Mouse (Mus musculus): ENCODE measurements around the gene Zfyve27. TPM values are rescaled to one million over a fixed set of nuclear protein-coding genes. Genes with fewer than 3 reads are reported as not detected.

Zfyve27 gene
- polyA plus RNA-seq, 1 experiment = 49.5 TPM

- no peaks in the 10 kb centered on the region for H3K27me3 ChIP-seq (ENCODE audit: control insufficient read depth, insufficient read depth, low read length)
- no peak for DNase-seq (ENCODE audit: low read depth in 1 of 2, low spot score in 2 of 2)
- no peak overlapping the region for H3K4me3 ChIP-seq (ENCODE audit: extremely low read depth, insufficient read depth, insufficient read length)
- 91% methylated on average over 6 of the region's 6 CpGs for WGBS
- peaks cover 8% of the 10 kb centered on the region; the same call in 1 of the 2 replicates for H3K4me1 ChIP-seq (ENCODE audit: control insufficient read depth, insufficient read depth, insufficient read length)
- TF ChIP-seq POLR2A (IDR thresholded peaks at IDR 0.05; ENCODE audit: low read depth, low read length) = no peak
- TF ChIP-seq CTCF (IDR thresholded peaks at IDR 0.05; ENCODE audit: extremely low read depth, insufficient read depth, insufficient read length, insufficient replicate concordance) = no peak
- no peak overlapping the region for H3K27ac ChIP-seq (ENCODE audit: insufficient read depth, low read length)
- H3K36me3 ChIP-seq (ENCODE audit: control insufficient read depth, insufficient read depth, low read length) = peaks cover 6% of the 10 kb centered on the region
These were observed 37.5 kb upstream of the Zfyve27 start for GRCm38 (mm10) chr19:42126219-42126605.

GRCm38 (mm10) chr19:42127024-42127423, 36.7 kb upstream of the Zfyve27 start:
- H3K27ac ChIP-seq (ENCODE audit: insufficient read depth, low read length) = no peak overlapping the region
- whole genome bisulfite sequencing = 95% methylated on average over 5 of the region's 5 CpGs
- no peak overlapping the region for H3K4me3 ChIP-seq (ENCODE audit: extremely low read depth, insufficient read depth, insufficient read length)
- H3K4me1 ChIP-seq (ENCODE audit: control insufficient read depth, insufficient read depth, insufficient read length) = peaks cover 8% of the 10 kb centered on the region; the same call in 1 of the 2 replicates
- no peak for DNase-seq (ENCODE audit: low read depth in 1 of 2, low spot score in 2 of 2)
- H3K27me3 ChIP-seq (ENCODE audit: control insufficient read depth, insufficient read depth, low read length) = no peaks in the 10 kb centered on the region
- TF ChIP-seq POLR2A (IDR thresholded peaks at IDR 0.05; ENCODE audit: low read depth, low read length) = no peak
- TF ChIP-seq CTCF (IDR thresholded peaks at IDR 0.05; ENCODE audit: extremely low read depth, insufficient read depth, insufficient read length, insufficient replicate concordance) = no peak
- 0 out of 2 replicates have a peak, but pooled peaks cover 2% of the 10 kb centered on the region for H3K36me3 ChIP-seq (ENCODE audit: control insufficient read depth, insufficient read depth, low read length)

- DNase-seq (ENCODE audit: low read depth in 1 of 2, low spot score in 2 of 2) = no peak
- peaks cover 8% of the 10 kb centered on the region; the same call in 1 of the 2 replicates for H3K4me1 ChIP-seq (ENCODE audit: control insufficient read depth, insufficient read depth, insufficient read length)
- peak overlapping the region; percentile 76 for H3K27ac ChIP-seq (ENCODE audit: insufficient read depth, low read length)
These were observed 35.6 kb upstream of the Zfyve27 start for GRCm38 (mm10) chr19:42128052-42128740.

GRCm38 (mm10) chr19:42128787-42129508, 34.8 kb upstream of the Zfyve27 start, which contains the start of gene Avpi1:
Gene Avpi1, minus strand, starts transcription at chr19:42129059.
- no peaks in the 10 kb centered on the region for H3K36me3 ChIP-seq (ENCODE audit: control insufficient read depth, insufficient read depth, low read length)
- H3K4me3 ChIP-seq (ENCODE audit: extremely low read depth, insufficient read depth, insufficient read length) = peak within 1 kb of the TSS; percentile 71
- DNase-seq (ENCODE audit: low read depth in 1 of 2, low spot score in 2 of 2) = peak; percentile 77 to 86
- H3K27ac ChIP-seq (ENCODE audit: insufficient read depth, low read length) = peak within 1 kb of the TSS; percentile 76
- WGBS = under 1% methylated on average over 53 of the region's 54 CpGs
- peaks cover 8% of the 10 kb centered on the region; the same call in 1 of the 2 replicates for H3K4me1 ChIP-seq (ENCODE audit: control insufficient read depth, insufficient read depth, insufficient read length)
- no peak for TF ChIP-seq POLR2A (IDR thresholded peaks at IDR 0.05; ENCODE audit: low read depth, low read length)
- no peak for TF ChIP-seq CTCF (IDR thresholded peaks at IDR 0.05; ENCODE audit: extremely low read depth, insufficient read depth, insufficient read length, insufficient replicate concordance)
- H3K27me3 ChIP-seq (ENCODE audit: control insufficient read depth, insufficient read depth, low read length) = no peaks in the 10 kb centered on the region

More at GRCm38 (mm10) chr19:42128052-42128740, 35.6 kb upstream of the Zfyve27 start:
- H3K4me3 ChIP-seq (ENCODE audit: extremely low read depth, insufficient read depth, insufficient read length) = peak overlapping the region; percentile 71
- no peaks in the 10 kb centered on the region for H3K36me3 ChIP-seq (ENCODE audit: control insufficient read depth, insufficient read depth, low read length)
- TF ChIP-seq CTCF (IDR thresholded peaks at IDR 0.05; ENCODE audit: extremely low read depth, insufficient read depth, insufficient read length, insufficient replicate concordance) = no peak
- TF ChIP-seq POLR2A (IDR thresholded peaks at IDR 0.05; ENCODE audit: low read depth, low read length) = no peak
- H3K27me3 ChIP-seq (ENCODE audit: control insufficient read depth, insufficient read depth, low read length) = no peaks in the 10 kb centered on the region
- 11% methylated on average over 23 of the region's 23 CpGs for WGBS

GRCm38 (mm10) chr19:42129509-42130293, 34.0 kb upstream of the Zfyve27 start:
- H3K27me3 ChIP-seq (ENCODE audit: control insufficient read depth, insufficient read depth, low read length) = no peaks in the 10 kb centered on the region
- DNase-seq (ENCODE audit: low read depth in 1 of 2, low spot score in 2 of 2) = peak in 1 of 2 experiments; percentile 41
- no peak for TF ChIP-seq POLR2A (IDR thresholded peaks at IDR 0.05; ENCODE audit: low read depth, low read length)
- no peaks in the 10 kb centered on the region for H3K36me3 ChIP-seq (ENCODE audit: control insufficient read depth, insufficient read depth, low read length)
- peak overlapping the region; percentile 76 for H3K27ac ChIP-seq (ENCODE audit: insufficient read depth, low read length)
- WGBS = 19% methylated on average over 14 of the region's 14 CpGs
- H3K4me1 ChIP-seq (ENCODE audit: control insufficient read depth, insufficient read depth, insufficient read length) = peaks cover 8% of the 10 kb centered on the region; the same call in 1 of the 2 replicates
- H3K4me3 ChIP-seq (ENCODE audit: extremely low read depth, insufficient read depth, insufficient read length) = peak overlapping the region; percentile 71

- peaks cover 8% of the 10 kb centered on the region; the same call in 1 of the 2 replicates for H3K4me1 ChIP-seq (ENCODE audit: control insufficient read depth, insufficient read depth, insufficient read length)
- H3K4me3 ChIP-seq (ENCODE audit: extremely low read depth, insufficient read depth, insufficient read length) = peak overlapping the region; percentile 5; the same call in 1 of the 2 replicates
- H3K27ac ChIP-seq (ENCODE audit: insufficient read depth, low read length) = peak overlapping the region; percentile 76
- no peak for TF ChIP-seq CTCF (IDR thresholded peaks at IDR 0.05; ENCODE audit: extremely low read depth, insufficient read depth, insufficient read length, insufficient replicate concordance)
- TF ChIP-seq POLR2A (IDR thresholded peaks at IDR 0.05; ENCODE audit: low read depth, low read length) = no peak
- H3K36me3 ChIP-seq (ENCODE audit: control insufficient read depth, insufficient read depth, low read length) = no peaks in the 10 kb centered on the region
- 61% methylated on average over 3 of the region's 3 CpGs for WGBS
- DNase-seq (ENCODE audit: low read depth in 1 of 2, low spot score in 2 of 2) = no peak
- H3K27me3 ChIP-seq (ENCODE audit: control insufficient read depth, insufficient read depth, low read length) = no peaks in the 10 kb centered on the region
These were observed 33.5 kb upstream of the Zfyve27 start for GRCm38 (mm10) chr19:42130294-42130606.

Measured in spleen, adult 2 months (tissue).